Mouse (Mus musculus) lung, postnatal 25 days (tissue): ENCODE measurements around the gene Iqcf4.
"Not testable (repeated sequence)": the region's sequence is repeated elsewhere in the genome, so short reads cannot be mapped to it uniquely, and the experiment has no call there.

Experiments used
- DNase-seq: peaks from one replicate; pipeline ENCODE4 v3.0.0; 2022; ENCODE audit warnings: low spot score

Iqcf4 gene

GRCm38 (mm10) chr9:106570896-106571295, at the start of gene Iqcf4:
Gene Iqcf4 (minus strand): TSS chr9:106570996.
- no peak for DNase-seq

- DNase-seq = no peak
These were observed 46.7 kb upstream of the Iqcf4 start for GRCm38 (mm10) chr9:106617496-106617895.

GRCm38 (mm10) chr9:106616306-106616705, 45.5 kb upstream of the Iqcf4 start:
- DNase-seq = no peak

GRCm38 (mm10) chr9:106614616-106615015, 43.8 kb upstream of the Iqcf4 start:
- no peak for DNase-seq

- no peak for DNase-seq
These were observed 43.2 kb upstream of the Iqcf4 start for GRCm38 (mm10) chr9:106613951-106614350.

- DNase-seq = no peak
These were observed 39.9 kb upstream of the Iqcf4 start for GRCm38 (mm10) chr9:106610727-106611126.

- DNase-seq = peak; percentile 14
These were observed 29.8 kb upstream of the Iqcf4 start for GRCm38 (mm10) chr9:106600546-106600945.

- no peak for DNase-seq
These were observed 27.7 kb upstream of the Iqcf4 start for GRCm38 (mm10) chr9:106598466-106598865.

GRCm38 (mm10) chr9:106595836-106596235, 25.0 kb upstream of the Iqcf4 start:
- no peak for DNase-seq

- DNase-seq = not testable (repeated sequence)
These were observed 24.6 kb upstream of the Iqcf4 start for GRCm38 (mm10) chr9:106595402-106595801.

GRCm38 (mm10) chr9:106592158-106592557, 21.4 kb upstream of the Iqcf4 start:
- DNase-seq = no peak

- DNase-seq = no peak
These were observed 11.8 kb upstream of the Iqcf4 start for GRCm38 (mm10) chr9:106582552-106582951.

GRCm38 (mm10) chr9:106580016-106580415, 9.2 kb upstream of the Iqcf4 start:
- DNase-seq = no peak

GRCm38 (mm10) chr9:106576112-106576511, 5.3 kb upstream of the Iqcf4 start:
- DNase-seq = no peak

- DNase-seq = no peak
These were observed 2.6 kb upstream of the Iqcf4 start for GRCm38 (mm10) chr9:106573366-106573765.

- DNase-seq = no peak
These were observed 1.4 kb upstream of the Iqcf4 start for GRCm38 (mm10) chr9:106572186-106572585.

GRCm38 (mm10) chr9:106566437-106566836, 4.4 kb downstream of the Iqcf4 start:
- peak; percentile 34 for DNase-seq

GRCm38 (mm10) chr9:106564025-106564424, 6.8 kb downstream of the Iqcf4 start:
- no peak for DNase-seq

GRCm38 (mm10) chr9:106562291-106562690, 8.5 kb downstream of the Iqcf4 start:
- no peak for DNase-seq

GRCm38 (mm10) chr9:106561531-106561930, 9.3 kb downstream of the Iqcf4 start, which contains the start of gene Iqcf3:
Gene Iqcf3 (minus strand): TSS chr9:106561631.
- DNase-seq = no peak

GRCm38 (mm10) chr9:106534975-106535374, 35.8 kb downstream of the Iqcf4 start:
- DNase-seq = no peak

GRCm38 (mm10) chr9:106534296-106534695, 36.5 kb downstream of the Iqcf4 start:
- DNase-seq = no peak

GRCm38 (mm10) chr9:106531833-106532232, 39.0 kb downstream of the Iqcf4 start:
- DNase-seq = peak; percentile 7

- DNase-seq = no peak
These were observed 50.9 kb downstream of the Iqcf4 start for GRCm38 (mm10) chr9:106519909-106520308.

- DNase-seq = no peak
These were observed 51.4 kb downstream of the Iqcf4 start for GRCm38 (mm10) chr9:106519433-106519832.
